Mouse (Mus musculus): ENCODE results near the gene Abhd10.

DNA sequence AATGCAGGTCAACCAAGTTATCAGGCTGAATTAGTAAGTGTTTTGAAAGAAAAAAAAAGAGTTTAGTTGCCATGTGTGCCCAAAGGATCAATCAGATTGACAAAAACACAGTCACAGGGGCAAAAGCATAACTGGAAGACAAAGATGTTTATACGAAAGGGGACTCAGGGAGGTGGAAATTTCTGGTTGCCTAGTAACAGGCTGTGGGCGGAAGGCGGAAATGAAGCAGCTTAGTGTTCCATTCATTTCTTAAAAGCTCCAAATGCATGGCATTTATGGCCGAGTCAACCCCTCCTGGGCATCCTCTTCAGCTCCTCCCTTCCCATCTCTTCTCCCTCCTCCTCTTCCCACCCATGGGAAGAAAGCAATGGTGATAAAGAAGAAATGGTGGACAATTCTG lies 52.6 kb downstream of the Abhd10 start:
- no peak for TF ChIP-seq CTCF (IDR thresholded peaks at IDR 0.05; ENCODE audit: borderline replicate concordance, insufficient read depth, low read depth, low read length)
- no peak for TF ChIP-seq POLR2A (IDR thresholded peaks at IDR 0.05; ENCODE audit: borderline replicate concordance, insufficient read depth, low read length)
